Mouse (Mus musculus): ENCODE results near the gene Ttc30b.
"Not testable (repeated sequence)": the region's sequence is repeated elsewhere in the genome, so short reads cannot be mapped to it uniquely, and the experiment has no call there.

DNA sequence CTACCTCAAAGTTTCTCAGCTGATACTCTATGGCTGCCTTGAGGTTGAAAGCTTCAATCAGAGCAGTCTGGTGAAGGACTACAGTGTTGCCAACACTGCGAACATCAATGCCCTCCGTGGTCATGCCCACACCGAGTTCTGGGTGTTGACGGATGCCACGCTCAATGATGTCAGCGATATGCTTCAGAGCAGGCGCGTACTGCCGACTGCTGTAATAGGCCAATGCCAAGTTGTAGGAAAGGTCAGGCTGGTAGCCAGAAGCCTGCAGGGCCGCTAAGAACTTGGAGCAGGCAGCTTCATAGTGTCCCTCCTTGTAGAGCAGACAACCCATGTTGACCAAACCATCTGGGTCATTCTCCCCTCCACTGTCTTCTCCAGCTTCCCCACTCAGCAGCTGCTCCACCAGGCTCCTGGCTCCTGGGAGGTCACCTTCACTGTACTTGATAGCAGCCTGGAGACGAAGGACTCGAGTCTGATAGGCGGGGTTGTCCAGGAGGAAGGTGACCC is 42.6 kb upstream of the Ttc30b start:
- TF ChIP-seq POLR2A (IDR thresholded peaks at IDR 0.05; ENCODE audit: insufficient read depth, low read depth, low read length); CTCF (IDR thresholded peaks at IDR 0.05): not testable (repeated sequence)
